ENCODE assay signal across 8 mouse cellular contexts in the genomic region with DNA sequence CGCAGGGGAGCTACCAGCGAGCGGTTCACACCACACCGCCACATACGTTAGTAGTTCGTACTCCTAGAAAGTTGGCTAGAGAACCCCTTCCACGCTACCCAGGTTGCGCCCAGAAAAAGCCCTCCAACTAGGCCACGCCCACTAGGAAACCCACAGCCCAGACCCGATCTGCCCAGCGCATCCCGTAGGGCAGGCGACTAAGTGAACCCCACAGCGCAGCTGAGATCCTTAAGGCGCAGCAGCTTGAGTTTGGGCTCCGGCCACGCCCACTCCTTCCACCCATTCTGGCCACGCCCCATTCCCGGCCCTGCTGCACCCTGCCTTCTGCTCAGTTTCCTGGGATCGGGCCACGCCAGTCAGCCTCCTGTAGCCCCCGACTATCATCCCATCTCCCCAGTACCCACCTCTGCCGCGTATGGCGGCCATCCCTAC. TPM values are rescaled to one million over a fixed set of nuclear protein-coding genes. Genes with fewer than 3 reads are reported as not detected.
A peak's percentile ranks its signal among the peaks of the same experiment; 100 is the strongest.
DNase-seq lines count a peak whose midpoint lies in the region; ATAC-seq and TF ChIP-seq lines count a peak whose summit lies in the region.

No protein-coding gene starts in this region.

- H3K4me2 ChIP-seq in lung, postnatal 0 days (replicated peaks; ENCODE audit: low read depth, low read length), result peak overlapping the region; percentile 91
- peak overlapping the region; percentile 98 for H3K4me2 ChIP-seq in stomach, embryonic 16.5 days (ENCODE audit: low read depth, low read length)

- 0 out of 2 replicates have a peak, but pooled peaks cover 11% of the 10 kb centered on the region for H3K27me3 ChIP-seq in lung, postnatal 0 days (replicated peaks; ENCODE audit: insufficient read depth, low read length)
- peaks cover 5% of the 10 kb centered on the region; the same call in 1 of the 2 replicates for H3K27me3 ChIP-seq in stomach, embryonic 16.5 days (ENCODE audit: control insufficient read depth, insufficient read depth, low read length)

- no peaks in the 10 kb centered on the region for H3K9me3 ChIP-seq in lung, postnatal 0 days (ENCODE audit: low read length)
- H3K9me3 ChIP-seq in stomach, embryonic 16.5 days (replicated peaks; ENCODE audit: control insufficient read depth, low read length), result no peaks in the 10 kb centered on the region

- no peak overlapping the region for H3K9ac ChIP-seq in lung, postnatal 0 days (replicated peaks; ENCODE audit: low read depth)
- peak overlapping the region; percentile 75 for H3K9ac ChIP-seq in stomach, embryonic 16.5 days (ENCODE audit: low read length)

- H3K36me3 ChIP-seq in lung, postnatal 0 days (ENCODE audit: insufficient read depth, low read length), result no peaks in the 10 kb centered on the region
- no peaks in the 10 kb centered on the region for H3K36me3 ChIP-seq in stomach, embryonic 16.5 days (ENCODE audit: control insufficient read depth, insufficient read depth, low read length)

- no peak for TF ChIP-seq CTCF in lung, postnatal 0 days (IDR thresholded peaks at IDR 0.05)

- peak; percentile 13 for ATAC-seq in common myeloid progenitor, adult 5-6 weeks (replicated peaks; ENCODE audit: low read depth, poor library complexity, severe bottlenecking)
- ATAC-seq in lung, postnatal 0 days, result peak; percentile 18
- peak; percentile 18 for ATAC-seq in stomach, embryonic 16.5 days (ENCODE audit: insufficient read depth, low FRiP score)

- 2% methylated on average over 25 of the region's 25 CpGs for WGBS in lung, postnatal 0 days
- 4% methylated on average over 25 of the region's 25 CpGs for WGBS in stomach, embryonic 16.5 days

- H3K4me3 ChIP-seq in lung, postnatal 0 days (ENCODE audit: low read depth, low read length), result peak overlapping the region; percentile 39; the same call in 1 of the 2 replicates
- peak overlapping the region; percentile 62 for H3K4me3 ChIP-seq in stomach, embryonic 16.5 days (replicated peaks; ENCODE audit: low read length)

- H3K4me1 ChIP-seq in lung, postnatal 0 days (ENCODE audit: insufficient read depth, low read depth, low read length), result peaks cover 13% of the 10 kb centered on the region; the same call in 1 of the 2 replicates
- peaks cover 20% of the 10 kb centered on the region for H3K4me1 ChIP-seq in stomach, embryonic 16.5 days (ENCODE audit: control insufficient read depth, insufficient read depth, low read length)

- DNase-seq in right cerebral cortex, postnatal 4 days, result peak; percentile 48
- no peak for DNase-seq in right cerebral cortex, postnatal 36 days (ENCODE audit: low spot score in 2 of 2)
- peak; percentile 24 for DNase-seq in heart, adult 8-10 months (ENCODE audit: low spot score)
- DNase-seq in kidney, adult 8-10 months, result peak; percentile 43 to 60
- DNase-seq in lung, postnatal 0 days (ENCODE audit: low spot score), result peak; percentile 44
- no peak for DNase-seq in T-cell, adult 2 months (ENCODE audit: low spot score)

- no peak for TF ChIP-seq EP300 in lung, postnatal 0 days (IDR thresholded peaks at IDR 0.05)

- H3K27ac ChIP-seq in lung, postnatal 0 days (ENCODE audit: low read length), result 0 out of 2 replicates have a peak overlapping the region, but pooled peaks have one; percentile 5
- H3K27ac ChIP-seq in stomach, embryonic 16.5 days (ENCODE audit: low read length), result no peak overlapping the region

RNA-seq across cellular contexts. Expression of a gene that starts 19.0 kb away (rescaled TPM):
- total RNA-seq in common myeloid progenitor, adult 5-6 weeks (2017), result 64.6 and 75.2 TPM in 2 replicates
- total RNA-seq in heart, adult 8-10 months (2022), result 10 to 100 TPM; 38.4 to 41.5 (median 39.9) TPM
- polyA plus RNA-seq in lung, postnatal 0 days (2015; fragmentation: Nextera tagmentation; extraction: Ambion mirVana), result 64.7 and 66.0 TPM in 2 replicates
- 60.1 and 69.2 TPM in 2 replicates for polyA plus RNA-seq in stomach, embryonic 16.5 days (2015; fragmentation: Nextera tagmentation; extraction: Ambion mirVana)

RNA-seq across cellular contexts. Expression of a gene that starts 32.3 kb away (rescaled TPM):
- total RNA-seq in common myeloid progenitor, adult 5-6 weeks (2017), result 0.97 and 2.3 TPM in 2 replicates
- 1 to 10 TPM; 1.1 to 1.4 (median 1.2) TPM for total RNA-seq in heart, adult 8-10 months (2022)
- 1.2 and 2.0 TPM in 2 replicates for polyA plus RNA-seq in lung, postnatal 0 days (2015; fragmentation: Nextera tagmentation; extraction: Ambion mirVana)
- 3.2 and 4.0 TPM in 2 replicates for polyA plus RNA-seq in stomach, embryonic 16.5 days (2015; fragmentation: Nextera tagmentation; extraction: Ambion mirVana)

RNA-seq across cellular contexts. Expression of a gene that starts 37.8 kb away (rescaled TPM):
- 116 and 131 TPM in 2 replicates for total RNA-seq in common myeloid progenitor, adult 5-6 weeks (2017)
- total RNA-seq in heart, adult 8-10 months (2022), result 10 to 100 TPM; 57.7 to 65.1 (median 62.6) TPM
- polyA plus RNA-seq in lung, postnatal 0 days (2015; fragmentation: Nextera tagmentation; extraction: Ambion mirVana), result 174 and 177 TPM in 2 replicates
- 200 and 206 TPM in 2 replicates for polyA plus RNA-seq in stomach, embryonic 16.5 days (2015; fragmentation: Nextera tagmentation; extraction: Ambion mirVana)

RNA-seq across cellular contexts. Expression of a gene that starts 41.8 kb away (rescaled TPM):
- total RNA-seq in common myeloid progenitor, adult 5-6 weeks (2017), result 0.46 and 11.3 TPM in 2 replicates
- total RNA-seq in heart, adult 8-10 months (2022), result 1 to 10 TPM in 1 of 4 experiments, under 1 TPM in 3; 0.49 to 1.4 (median 0.57) TPM
- polyA plus RNA-seq in lung, postnatal 0 days (2015; fragmentation: Nextera tagmentation; extraction: Ambion mirVana), result 0.35 and 0.46 TPM in 2 replicates
- 1.1 and 1.2 TPM in 2 replicates for polyA plus RNA-seq in stomach, embryonic 16.5 days (2015; fragmentation: Nextera tagmentation; extraction: Ambion mirVana)

RNA-seq across cellular contexts. Expression of a gene that starts 46.3 kb away (rescaled TPM):
- 9.4 and 14.1 TPM in 2 replicates for total RNA-seq in common myeloid progenitor, adult 5-6 weeks (2017)
- total RNA-seq in heart, adult 8-10 months (2022), result 10 to 100 TPM in 1 of 4 experiments, 1 to 10 TPM in 3; 6.4 to 10.3 (median 7.6) TPM
- 7.7 and 10.0 TPM in 2 replicates for polyA plus RNA-seq in lung, postnatal 0 days (2015; fragmentation: Nextera tagmentation; extraction: Ambion mirVana)
- polyA plus RNA-seq in stomach, embryonic 16.5 days (2015; fragmentation: Nextera tagmentation; extraction: Ambion mirVana), result 9.3 and 9.5 TPM in 2 replicates

Comparison
In these comparisons a context has a peak if more than half of its experiments do, and no peak if none do; other contexts are left out.
1. DNase-seq: peak in right cerebral cortex, postnatal 4 days (single experiment), heart, adult 8-10 months (single experiment), kidney, adult 8-10 months (2 of 2) and lung, postnatal 0 days (single experiment); none in right cerebral cortex, postnatal 36 days (0 of 2) and T-cell, adult 2 months (single experiment).
2. Peak in every context shown above with its lines, with median percentiles within 50 percentile points of each other: ATAC-seq.